Mouse (Mus musculus): Measurements from ENCODE around the gene Atp1b1.
A peak's percentile ranks its signal among the peaks of the same experiment; 100 is the strongest.

Atp1b1 gene

DNA sequence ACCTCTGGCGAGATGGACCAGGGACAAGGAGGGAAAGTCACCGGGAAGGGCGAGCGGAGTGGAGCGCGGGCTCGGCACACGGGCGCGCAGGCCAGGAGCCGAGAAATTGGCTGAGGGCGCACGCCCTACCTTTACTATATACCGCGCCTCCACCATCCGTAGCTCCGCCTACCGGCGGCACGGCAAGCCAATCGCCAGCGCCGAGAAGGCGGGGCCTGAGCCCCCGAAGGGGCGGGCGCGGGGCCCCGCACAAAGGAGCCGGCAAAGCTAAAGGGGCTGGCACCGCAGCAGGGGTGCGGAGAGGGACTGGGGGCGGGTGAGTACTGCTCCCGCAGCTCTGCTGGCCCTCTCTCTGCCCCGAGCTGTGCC lies at the start of gene Atp1b1:
Gene Atp1b1 (minus strand): TSS at position 111 of the 369 bp plus-strand sequence.
- DNase-seq (ENCODE audit: low read depth, low spot score): peak; percentile 84

DNA sequence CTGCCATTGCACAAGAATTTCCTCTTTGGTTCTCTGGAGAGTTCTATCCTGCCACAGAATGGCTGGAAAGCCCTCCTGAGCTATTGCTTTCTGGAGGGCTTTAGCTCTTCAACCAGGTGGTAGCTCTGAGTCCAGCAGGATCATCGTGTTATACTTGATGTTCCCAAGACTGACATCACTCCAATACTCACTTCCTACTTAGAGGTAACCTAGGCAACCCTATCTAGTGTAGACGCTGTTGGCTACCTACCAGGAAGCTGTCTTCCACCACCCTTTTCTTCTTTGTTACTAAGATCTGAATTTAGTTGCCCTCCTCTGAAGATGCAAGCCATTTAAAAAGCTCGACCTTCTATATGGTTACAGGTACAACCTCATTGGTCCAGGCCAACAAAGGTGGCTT lies 46.9 kb upstream of the Atp1b1 start:
- no peak for DNase-seq (ENCODE audit: low read depth, low spot score)

- DNase-seq (ENCODE audit: low read depth, low spot score): no peak
Observed at GRCm38 (mm10) chr1:164503140-164503730, 45.1 kb upstream of the Atp1b1 start.

- DNase-seq (ENCODE audit: low read depth, low spot score): no peak
Observed at GRCm38 (mm10) chr1:164502231-164502630, 44.1 kb upstream of the Atp1b1 start.

DNA sequence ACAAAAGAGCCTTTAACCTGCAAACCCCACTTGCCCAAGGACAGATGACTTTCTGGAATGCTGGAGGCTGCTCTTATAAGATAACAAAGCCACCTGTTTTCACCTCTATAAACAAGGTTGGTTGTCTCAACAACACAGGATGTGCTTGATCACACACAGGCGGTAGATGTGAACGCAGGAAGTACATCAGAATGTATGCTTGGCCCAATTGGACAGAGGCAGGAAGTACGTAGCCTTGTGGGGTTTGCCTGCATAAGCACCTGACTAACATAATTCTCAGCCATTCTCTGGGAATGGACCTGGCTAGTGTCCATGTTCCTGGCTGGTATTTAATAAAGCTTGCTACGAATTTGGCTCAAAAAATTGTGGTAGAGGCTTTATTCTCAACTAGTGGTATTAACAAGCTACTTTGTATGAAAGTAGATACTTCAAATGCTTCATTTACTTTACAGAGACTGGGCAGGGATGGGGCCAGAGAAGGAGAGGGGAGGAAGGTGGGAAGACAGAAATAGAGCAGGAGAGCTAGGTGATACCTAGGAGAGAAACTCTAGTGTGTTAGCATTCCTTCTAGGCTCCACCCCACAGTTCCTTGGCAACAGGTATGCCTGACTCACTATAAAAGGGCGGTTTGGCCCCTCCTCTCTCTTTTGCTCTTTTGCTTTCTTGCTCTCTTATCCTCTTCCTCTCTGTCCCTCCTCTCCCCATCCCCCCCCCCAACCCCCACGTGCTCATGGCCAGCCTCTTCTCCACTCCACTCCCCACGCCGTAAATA lies 36.8 kb upstream of the Atp1b1 start:
- no peak for DNase-seq (ENCODE audit: low read depth, low spot score)

- DNase-seq (ENCODE audit: low read depth, low spot score): no peak
Observed at GRCm38 (mm10) chr1:164494215-164494614, 36.1 kb upstream of the Atp1b1 start.

GRCm38 (mm10) chr1:164493042-164493705 lies 35.0 kb upstream of the Atp1b1 start:
- no peak for DNase-seq (ENCODE audit: low read depth, low spot score)

DNA sequence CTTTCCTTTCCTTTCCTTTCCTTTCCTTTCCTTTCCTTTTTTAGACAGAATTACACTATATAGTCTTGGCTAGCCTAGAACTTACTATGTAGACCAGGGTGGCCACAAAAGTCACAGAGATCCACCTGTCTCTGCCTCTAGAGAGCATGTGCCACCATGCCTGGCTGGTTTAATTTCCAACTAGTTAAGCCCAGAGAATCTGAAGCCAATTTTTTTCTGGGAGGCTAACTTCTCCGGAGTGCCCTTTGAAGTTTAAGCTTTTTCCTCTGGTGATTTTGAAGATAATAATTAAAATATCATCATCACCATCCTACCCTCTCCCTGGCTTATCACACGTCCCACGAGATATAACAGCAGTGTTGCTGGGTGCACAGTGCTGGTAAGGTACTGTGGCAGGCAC lies 34.3 kb upstream of the Atp1b1 start:
- no peak for DNase-seq (ENCODE audit: low read depth, low spot score)

DNA sequence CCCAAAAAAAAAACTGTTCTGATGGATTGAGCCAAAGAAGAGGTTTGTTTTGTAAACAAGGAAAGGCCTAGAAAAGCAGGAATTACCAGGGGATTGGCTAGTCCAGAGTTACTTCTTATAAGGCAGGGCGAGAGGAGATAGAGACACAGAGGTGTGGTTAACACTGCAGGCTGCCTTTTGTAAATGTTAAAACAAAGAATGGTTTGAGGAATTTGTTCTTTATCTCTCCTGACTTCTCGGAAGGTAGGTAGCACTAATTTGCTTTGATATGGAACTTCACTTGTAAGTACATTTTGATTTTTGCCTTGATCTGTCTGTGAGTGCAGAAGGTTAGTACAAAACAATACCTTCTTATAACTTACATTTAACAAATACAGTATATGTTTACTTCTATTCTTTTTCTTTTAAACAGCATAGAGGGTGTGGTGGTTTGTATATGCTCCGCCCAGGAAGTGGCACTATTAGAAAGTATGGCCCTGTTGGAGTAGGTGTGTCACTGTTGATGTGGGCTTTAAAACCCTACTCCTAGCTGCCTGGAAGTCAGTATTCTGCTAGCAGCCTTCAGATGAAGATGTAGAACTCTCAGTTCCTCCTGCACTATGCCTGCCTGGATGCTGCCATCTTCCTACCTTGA lies 31.9 kb upstream of the Atp1b1 start:
- no peak for DNase-seq (ENCODE audit: low read depth, low spot score)

- no peak for DNase-seq (ENCODE audit: low read depth, low spot score)
Observed at GRCm38 (mm10) chr1:164483728-164484127, 25.6 kb upstream of the Atp1b1 start.

DNA sequence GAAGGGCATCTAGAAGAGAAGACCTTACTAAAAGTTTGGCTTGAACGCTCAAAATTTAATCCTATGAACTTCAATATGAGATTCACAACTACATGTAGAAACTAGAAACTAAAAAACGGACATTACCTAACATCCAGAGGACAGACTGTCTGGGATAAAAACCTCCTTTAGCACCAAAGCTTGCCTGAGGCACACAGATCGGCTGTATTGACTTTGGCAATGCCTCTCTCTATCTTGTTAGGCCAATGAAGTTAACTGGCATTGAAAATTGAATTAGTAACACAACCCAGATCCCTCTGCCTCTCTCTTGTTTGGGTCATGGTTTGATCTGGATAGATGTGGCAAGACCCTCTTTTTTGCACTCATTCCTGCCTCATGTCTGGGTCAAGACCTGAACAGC lies 24.7 kb upstream of the Atp1b1 start:
- no peak for DNase-seq (ENCODE audit: low read depth, low spot score)

- DNase-seq (ENCODE audit: low read depth, low spot score): no peak
Observed at GRCm38 (mm10) chr1:164481645-164482354, 23.6 kb upstream of the Atp1b1 start.

DNA sequence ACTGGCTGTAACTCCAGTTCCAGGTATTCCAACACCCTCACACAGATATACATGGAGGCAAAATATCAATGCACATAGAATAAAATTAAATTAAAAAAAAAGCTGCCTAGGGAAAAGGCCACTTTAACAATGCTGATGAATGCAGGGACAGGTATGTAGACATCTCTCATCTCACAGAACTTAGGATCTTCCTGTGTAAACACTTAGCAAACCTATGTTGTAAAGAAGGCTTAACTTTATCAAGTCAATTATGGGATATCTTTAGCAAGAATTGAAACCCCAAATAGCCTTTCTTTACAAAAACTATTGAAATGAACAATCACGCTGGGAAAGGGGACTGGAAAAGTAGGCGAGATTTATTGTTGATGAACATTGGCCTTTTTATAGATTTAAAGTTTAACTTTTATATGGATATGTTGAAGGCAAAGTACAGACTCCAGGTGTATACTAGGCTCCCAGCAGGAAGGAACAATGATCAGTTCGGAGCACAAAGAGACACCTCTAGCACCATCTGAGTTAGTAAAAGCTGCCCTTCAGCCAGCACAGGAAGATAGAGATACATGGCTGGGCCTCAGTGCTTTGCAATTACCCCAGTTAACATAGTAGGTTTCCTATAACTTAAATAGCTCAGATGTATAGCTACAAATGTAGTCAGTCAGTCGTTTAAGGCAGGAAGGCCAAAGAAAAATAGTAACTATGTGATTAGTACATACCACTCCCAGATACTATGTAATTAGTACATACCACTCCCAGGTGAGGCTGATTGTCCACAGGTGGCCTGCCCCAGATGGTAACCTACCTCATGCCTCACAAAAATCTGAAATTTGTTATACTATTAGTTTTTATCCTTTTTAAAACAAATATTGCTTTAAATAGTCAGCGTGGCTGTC lies 22.8 kb upstream of the Atp1b1 start:
- no peak for DNase-seq (ENCODE audit: low read depth, low spot score)

- DNase-seq (ENCODE audit: low read depth, low spot score): no peak
Observed at GRCm38 (mm10) chr1:164475895-164476294, 17.7 kb upstream of the Atp1b1 start.

DNA sequence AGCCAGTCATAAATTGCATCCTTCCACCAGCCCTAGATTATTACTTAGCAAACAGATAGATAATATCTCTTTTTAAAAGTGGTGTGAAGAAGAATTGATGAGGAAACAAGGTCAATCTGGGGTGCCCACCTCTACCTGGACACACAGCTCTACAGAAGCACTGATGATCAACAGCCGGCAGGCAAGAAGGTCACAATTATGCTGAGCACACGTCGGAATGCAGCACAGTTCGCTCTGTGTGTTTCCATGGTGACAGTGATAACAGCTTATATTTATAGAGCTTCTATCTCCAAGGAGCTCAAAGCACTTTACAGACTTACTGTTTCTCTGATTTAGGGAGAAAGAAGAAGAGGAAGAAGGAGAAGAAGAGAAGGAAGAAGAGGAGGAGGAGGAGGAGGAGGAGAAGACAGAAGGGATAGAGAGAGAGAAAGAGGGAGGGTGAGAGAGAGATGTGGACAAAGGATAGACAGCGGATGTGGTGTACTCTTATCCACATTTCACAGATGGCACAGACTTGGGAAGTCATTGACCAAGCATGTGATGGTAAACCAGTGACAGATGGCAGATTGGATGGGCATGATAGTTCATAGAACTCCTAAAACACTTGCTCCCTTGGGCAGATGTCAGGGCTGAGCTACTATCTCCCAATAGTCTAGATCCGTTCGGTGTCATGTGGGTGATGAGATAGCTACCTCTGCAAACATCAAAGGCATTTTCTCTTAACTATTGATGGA lies 16.8 kb upstream of the Atp1b1 start:
- no peak for DNase-seq (ENCODE audit: low read depth, low spot score)

GRCm38 (mm10) chr1:164474310-164474709 lies 16.2 kb upstream of the Atp1b1 start:
- no peak for DNase-seq (ENCODE audit: low read depth, low spot score)

- DNase-seq (ENCODE audit: low read depth, low spot score): no peak
Observed at GRCm38 (mm10) chr1:164473398-164473797, 15.2 kb upstream of the Atp1b1 start.

- DNase-seq (ENCODE audit: low read depth, low spot score): no peak
Observed at GRCm38 (mm10) chr1:164471632-164472031, 13.5 kb upstream of the Atp1b1 start.

GRCm38 (mm10) chr1:164470985-164471384 lies 12.8 kb upstream of the Atp1b1 start:
- no peak for DNase-seq (ENCODE audit: low read depth, low spot score)

DNA sequence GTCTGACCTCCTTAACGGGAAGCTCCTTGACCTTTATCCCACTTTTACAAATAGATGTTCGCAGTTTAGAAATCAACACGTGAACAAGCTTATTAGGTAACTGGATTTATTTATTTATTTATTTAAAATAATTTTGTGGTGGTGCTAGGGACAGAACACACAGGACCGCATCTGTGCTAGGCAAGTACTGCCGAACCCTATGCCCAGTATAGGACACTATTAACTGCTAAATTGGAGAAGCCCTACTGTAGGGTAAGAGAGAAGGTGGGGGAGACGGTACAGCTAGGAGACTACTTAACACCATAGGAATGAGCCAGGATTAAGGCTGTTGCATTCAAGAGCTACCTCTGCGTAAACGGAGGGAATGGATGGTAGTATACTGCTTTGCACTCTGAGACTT lies 10.2 kb upstream of the Atp1b1 start:
- no peak for DNase-seq (ENCODE audit: low read depth, low spot score)

Measured in brain, embryonic 18.5 days (tissue).